Mouse (Mus musculus): ENCODE results near the gene Tbrg4. TPM values are rescaled to one million over a fixed set of nuclear protein-coding genes. Genes with fewer than 3 reads are reported as not detected.

Gene Tbrg4
- polyA plus RNA-seq, 1 experiment from 2014 or later = 41.6 TPM

DNA sequence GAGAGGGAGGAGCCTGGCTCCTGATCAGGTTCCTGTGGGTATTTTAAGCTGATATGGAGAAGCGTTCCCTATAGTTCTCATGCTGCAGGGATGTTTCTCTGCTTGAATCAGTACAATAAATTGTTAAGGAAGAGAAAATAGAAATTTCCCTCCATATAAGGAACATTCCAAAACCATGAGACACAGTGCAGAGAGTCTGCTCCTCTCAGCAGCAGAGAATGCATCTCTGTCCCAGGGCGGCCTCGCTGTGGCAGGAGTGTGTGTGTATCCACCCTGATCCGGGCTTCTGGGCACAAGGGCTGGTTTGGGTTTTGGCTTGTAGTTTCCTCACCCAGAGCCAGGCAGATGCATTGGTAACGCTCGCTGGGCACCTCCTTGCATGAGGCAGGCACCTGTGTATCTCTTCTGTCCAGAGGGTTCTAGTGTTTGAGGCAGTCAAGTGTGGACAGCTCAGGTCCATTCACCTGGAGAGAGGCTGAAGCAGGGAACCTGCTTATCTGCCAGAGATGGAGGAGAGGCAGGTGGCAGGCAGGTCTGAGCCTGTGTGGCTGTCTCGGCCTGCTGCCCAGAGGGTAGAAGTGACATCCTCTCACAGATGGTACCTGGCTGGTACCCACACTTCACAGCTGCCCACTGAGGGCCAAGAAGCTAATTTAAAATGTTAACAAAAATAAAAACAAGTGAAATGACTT lies 38.5 kb downstream of the Tbrg4 start:
- Histone ChIP-seq H3K36me3 (peaks cover 30% of the 10 kb centered on the region), H3K9me3 (no peaks in the 10 kb centered on the region), H3K27ac (no peak overlapping the region), H3K27me3 (replicated peaks) (no peaks in the 10 kb centered on the region), H3K4me3 (replicated peaks) (no peak overlapping the region), H3K9ac (no peak overlapping the region), H3K4me1 (no peaks in the 10 kb centered on the region), H3K4me2 (no peak overlapping the region)
- ATAC-seq (ENCODE audit: insufficient read depth, low FRiP score, low read depth) = no peak
- 88% methylated on average over 7 of the region's 7 CpGs for WGBS

DNA sequence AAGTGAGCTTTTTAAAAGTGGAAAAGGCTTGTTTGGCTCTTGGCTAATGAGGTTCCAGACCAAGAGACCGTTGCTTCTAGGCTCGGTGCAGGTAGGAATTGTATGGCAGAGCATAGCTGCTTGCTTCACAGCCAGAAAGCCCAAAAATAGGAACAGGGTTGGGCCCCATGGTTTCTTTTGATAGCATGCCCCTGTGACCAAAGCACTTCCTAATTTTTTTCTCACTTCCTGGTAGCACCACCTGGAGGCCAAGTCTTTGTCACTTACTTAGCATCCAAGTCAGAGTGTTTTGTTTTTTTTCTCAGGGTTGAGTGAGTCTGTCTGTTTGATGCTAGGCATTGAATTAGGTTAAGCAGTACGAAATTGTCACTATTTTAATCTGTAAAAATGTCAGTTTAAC lies 39.2 kb downstream of the Tbrg4 start:
- no peak for ATAC-seq (ENCODE audit: insufficient read depth, low FRiP score, low read depth)
- Histone ChIP-seq H3K27me3 (replicated peaks) (no peaks in the 10 kb centered on the region), H3K4me2 (no peak overlapping the region), H3K9me3 (no peaks in the 10 kb centered on the region), H3K27ac (no peak overlapping the region), H3K4me3 (replicated peaks) (no peak overlapping the region), H3K36me3 (peaks cover 30% of the 10 kb centered on the region), H3K9ac (no peak overlapping the region), H3K4me1 (no peaks in the 10 kb centered on the region)
- 78% methylated on average over 3 of the region's 3 CpGs for WGBS

DNA sequence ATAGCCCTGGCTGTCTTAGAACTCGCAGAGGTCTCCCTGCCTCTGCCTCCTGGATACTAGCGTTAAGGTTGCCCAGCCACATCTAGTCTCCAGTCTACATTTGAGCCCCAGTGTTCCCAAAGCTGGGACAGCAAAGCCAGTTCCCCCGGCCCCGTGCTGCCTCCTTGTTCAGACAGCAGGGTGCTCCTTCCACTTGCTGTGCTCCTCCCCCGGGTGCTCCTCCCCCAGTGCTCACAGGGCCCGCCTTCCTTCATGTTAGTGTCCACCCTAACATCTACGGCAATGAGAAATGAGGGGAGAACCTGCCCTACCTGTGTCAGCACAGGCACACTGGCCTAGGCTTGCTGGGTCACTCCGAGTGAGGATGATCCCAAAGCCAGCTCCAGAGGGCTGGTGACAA lies 40.1 kb downstream of the Tbrg4 start:
- Histone ChIP-seq H3K9me3 (no peaks in the 10 kb centered on the region), H3K27me3 (replicated peaks) (no peaks in the 10 kb centered on the region), H3K4me3 (replicated peaks) (no peak overlapping the region), H3K4me2 (no peak overlapping the region), H3K36me3 (peaks cover 22% of the 10 kb centered on the region), H3K9ac (no peak overlapping the region), H3K4me1 (no peaks in the 10 kb centered on the region), H3K27ac (no peak overlapping the region)
- WGBS = 88% methylated on average over 8 of the region's 8 CpGs
- ATAC-seq (ENCODE audit: insufficient read depth, low FRiP score, low read depth) = no peak

DNA sequence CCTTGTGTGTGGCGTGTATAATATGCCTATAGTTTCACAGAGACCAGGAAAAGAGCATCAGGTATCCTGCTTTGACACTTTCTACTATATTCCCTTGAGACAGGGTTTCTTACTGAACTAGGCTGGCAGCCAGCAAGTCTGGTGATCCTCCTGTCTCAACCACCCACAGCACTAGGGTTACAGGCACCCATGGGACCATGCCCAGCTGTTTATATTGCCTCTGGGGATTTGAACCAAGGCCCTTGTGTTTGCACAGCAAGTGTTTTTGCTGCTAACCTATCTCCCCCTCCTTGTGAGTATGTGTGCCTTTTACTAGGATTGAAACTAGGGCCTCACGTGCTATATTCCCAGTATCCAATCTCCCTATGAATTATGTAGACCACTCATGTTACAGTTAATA lies 44.3 kb downstream of the Tbrg4 start:
- Histone ChIP-seq H3K27ac (no peak overlapping the region), H3K27me3 (replicated peaks) (no peaks in the 10 kb centered on the region), H3K9ac (no peak overlapping the region), H3K4me2 (no peak overlapping the region), H3K36me3 (peaks cover 5% of the 10 kb centered on the region; the same call in 1 of the 2 replicates), H3K9me3 (no peaks in the 10 kb centered on the region), H3K4me1 (no peaks in the 10 kb centered on the region), H3K4me3 (replicated peaks) (no peak overlapping the region)
- WGBS = 89% methylated on average over 2 of the region's 2 CpGs
- no peak for ATAC-seq (ENCODE audit: insufficient read depth, low FRiP score, low read depth)

DNA sequence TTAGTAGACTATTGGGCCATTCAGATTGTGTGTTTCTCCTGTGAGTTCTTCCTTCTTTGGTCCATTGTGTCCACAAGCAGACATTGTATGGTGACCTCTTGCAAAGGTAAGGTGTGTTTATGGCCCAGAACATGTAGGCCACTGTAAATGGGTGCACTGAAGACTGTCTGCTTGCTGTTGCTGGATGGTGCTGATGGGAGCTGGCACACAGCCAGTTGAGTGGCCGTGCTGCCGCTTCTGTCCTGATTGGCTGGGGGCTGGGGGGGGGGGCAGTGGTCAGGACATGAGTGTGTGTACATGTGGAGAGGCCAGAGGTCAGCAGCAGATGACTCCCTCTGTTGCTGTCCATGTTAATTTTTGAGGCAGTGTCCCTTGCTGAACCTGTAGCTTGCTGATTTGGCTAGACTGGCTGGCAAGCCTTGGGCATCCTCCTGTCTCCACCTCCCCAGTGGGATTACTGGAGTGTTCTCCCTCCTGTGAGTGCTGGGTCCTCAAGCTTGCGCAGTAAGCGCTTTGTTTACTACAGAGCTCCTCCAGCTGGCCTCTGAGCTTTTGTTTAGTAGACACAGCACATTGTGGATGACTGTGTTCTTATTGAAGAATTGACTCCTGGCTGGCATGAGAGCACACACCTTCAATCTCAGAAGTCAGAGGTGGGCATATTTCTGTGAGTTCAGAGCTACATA lies 45.7 kb downstream of the Tbrg4 start:
- Histone ChIP-seq H3K27ac (no peak overlapping the region), H3K4me2 (no peak overlapping the region), H3K9me3 (no peaks in the 10 kb centered on the region), H3K4me1 (no peaks in the 10 kb centered on the region), H3K9ac (no peak overlapping the region), H3K36me3 (peaks cover 13% of the 10 kb centered on the region), H3K4me3 (replicated peaks) (no peak overlapping the region), H3K27me3 (replicated peaks) (no peaks in the 10 kb centered on the region)
- no peak for ATAC-seq (ENCODE audit: insufficient read depth, low FRiP score, low read depth)
- 67% methylated on average over 4 of the region's 4 CpGs for WGBS

DNA sequence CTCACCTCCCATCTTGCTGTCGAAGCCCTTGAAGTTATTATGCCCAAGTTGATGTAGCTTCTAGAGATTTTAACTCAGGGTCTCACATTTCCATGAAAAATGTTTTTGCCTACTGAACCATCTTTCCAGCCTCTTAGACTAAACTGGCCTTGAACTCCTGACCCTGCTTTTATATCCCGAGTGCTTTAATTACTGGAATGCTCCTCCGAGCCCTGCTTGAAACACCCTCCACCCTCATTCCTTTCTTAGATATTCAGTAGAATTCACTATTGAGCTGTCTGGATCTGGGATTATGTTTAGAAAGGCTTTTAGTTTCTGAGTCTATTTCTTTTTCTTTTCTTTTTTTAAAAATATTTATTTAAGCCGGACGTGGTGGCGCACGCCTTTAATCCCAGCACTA lies 46.5 kb downstream of the Tbrg4 start:
- Histone ChIP-seq H3K9ac (no peak overlapping the region), H3K4me3 (replicated peaks) (no peak overlapping the region), H3K36me3 (peaks cover 9% of the 10 kb centered on the region), H3K27me3 (replicated peaks) (no peaks in the 10 kb centered on the region), H3K9me3 (no peaks in the 10 kb centered on the region), H3K4me2 (no peak overlapping the region), H3K4me1 (no peaks in the 10 kb centered on the region), H3K27ac (no peak overlapping the region)
- 82% methylated on average over 7 of the region's 7 CpGs for WGBS
- ATAC-seq (ENCODE audit: insufficient read depth, low FRiP score, low read depth) = no peak

DNA sequence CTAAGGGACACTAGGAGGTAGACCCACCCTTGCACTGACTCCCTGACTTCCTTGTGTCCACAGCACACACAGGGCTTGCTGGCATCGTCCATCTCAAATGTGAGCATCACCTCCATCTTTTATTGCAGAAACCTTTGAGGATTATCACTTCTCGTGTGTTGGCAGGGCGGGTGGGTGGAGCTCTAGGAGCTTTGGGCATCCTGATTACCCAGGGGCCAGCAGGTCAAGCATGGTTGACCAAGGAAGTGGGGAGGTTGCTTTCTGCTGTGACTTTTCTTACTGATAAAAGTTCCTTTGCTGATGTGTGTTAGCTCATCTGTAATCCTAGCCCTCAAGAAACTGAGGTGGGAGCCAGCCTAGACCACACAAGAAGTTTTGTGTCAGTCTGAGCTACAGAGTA lies 49.7 kb downstream of the Tbrg4 start:
- H3K9me3 ChIP-seq = no peaks in the 10 kb centered on the region
- 85% methylated on average over 3 of the region's 3 CpGs for WGBS
- no peak overlapping the region for H3K27ac ChIP-seq
- H3K27me3 ChIP-seq (replicated peaks) = no peaks in the 10 kb centered on the region
- H3K4me2 ChIP-seq = no peak overlapping the region
- H3K4me3 ChIP-seq (replicated peaks) = no peak overlapping the region
- H3K36me3 ChIP-seq = peaks cover 19% of the 10 kb centered on the region
- no peak for ATAC-seq (ENCODE audit: insufficient read depth, low FRiP score, low read depth)
- H3K4me1 ChIP-seq = no peaks in the 10 kb centered on the region
- H3K9ac ChIP-seq = no peak overlapping the region

DNA sequence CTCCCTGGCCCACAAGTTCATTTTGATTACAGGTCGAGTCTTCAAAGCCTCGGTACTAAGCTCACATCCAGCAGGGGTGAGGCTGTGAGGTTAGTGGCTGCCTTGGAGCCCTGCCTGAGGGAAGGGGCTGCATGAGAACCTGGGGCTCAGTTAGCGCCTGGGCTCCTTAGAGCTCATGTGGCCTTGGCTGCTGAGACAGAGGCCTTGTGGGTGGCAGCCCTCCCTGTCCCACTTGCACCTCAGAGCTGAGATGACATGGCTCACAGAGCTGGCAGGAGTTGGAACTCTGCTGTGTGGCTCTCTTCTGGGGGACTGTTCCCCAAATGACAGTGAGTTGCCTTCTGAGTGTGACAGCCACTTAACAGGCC lies 56.5 kb downstream of the Tbrg4 start:
- 0 out of 2 replicates have a peak overlapping the region, but pooled peaks have one; percentile 67 for H3K27ac ChIP-seq
- no peaks in the 10 kb centered on the region for H3K27me3 ChIP-seq (replicated peaks)
- no peak for ATAC-seq (ENCODE audit: insufficient read depth, low FRiP score, low read depth)
- no peak overlapping the region for H3K4me2 ChIP-seq
- no peaks in the 10 kb centered on the region for H3K4me1 ChIP-seq
- WGBS = 51% methylated on average over 3 of the region's 3 CpGs
- peaks cover 10% of the 10 kb centered on the region; the same call in 1 of the 2 replicates for H3K36me3 ChIP-seq
- no peak overlapping the region for H3K4me3 ChIP-seq (replicated peaks)
- H3K9ac ChIP-seq = no peak overlapping the region
- no peaks in the 10 kb centered on the region for H3K9me3 ChIP-seq

DNA sequence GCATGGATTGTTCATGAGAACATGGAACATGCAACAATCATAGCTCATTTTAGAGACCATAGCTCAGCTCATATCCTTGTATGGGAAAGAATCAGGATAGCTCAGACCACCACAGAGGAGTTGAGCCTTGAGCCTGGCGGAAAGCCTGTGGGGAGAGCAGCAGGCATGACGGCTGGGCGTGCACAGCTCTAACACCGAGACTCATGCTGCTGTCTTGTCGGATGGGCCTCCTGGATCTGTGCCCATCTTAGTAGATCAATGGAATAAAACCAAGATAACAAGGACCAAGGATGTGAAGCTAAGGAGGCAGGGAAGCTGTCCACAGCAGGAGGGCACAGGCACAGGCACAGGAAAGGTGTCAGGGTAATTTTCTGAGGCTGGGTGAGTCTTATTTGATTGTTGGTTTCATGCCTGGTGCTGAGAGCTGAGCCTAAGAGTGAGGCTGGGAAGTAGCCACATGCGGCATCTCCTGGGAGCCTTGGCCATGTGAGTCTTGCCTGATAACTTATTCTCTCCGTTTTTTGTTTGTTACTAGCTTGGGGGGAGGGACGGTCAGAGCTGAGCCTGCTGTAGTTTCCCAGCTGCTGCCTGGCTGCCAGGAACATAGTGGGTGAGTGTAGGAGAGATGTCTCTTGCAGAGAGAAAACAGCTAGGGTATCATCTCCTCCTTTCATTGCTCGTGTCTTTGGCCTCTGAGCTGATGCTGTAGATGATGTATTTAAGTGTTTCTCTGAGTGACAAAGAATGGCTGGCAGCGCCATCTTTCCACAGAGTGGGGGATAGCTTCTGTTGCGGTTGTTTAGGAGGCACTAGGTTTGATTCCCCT lies 57.1 kb downstream of the Tbrg4 start:
- Histone ChIP-seq H3K27me3 (replicated peaks) (no peaks in the 10 kb centered on the region), H3K9me3 (no peaks in the 10 kb centered on the region), H3K9ac (no peak overlapping the region), H3K36me3 (peaks cover 10% of the 10 kb centered on the region; the same call in 1 of the 2 replicates), H3K27ac (peak overlapping the region; percentile 67; the same call in 1 of the 2 replicates), H3K4me2 (no peak overlapping the region), H3K4me3 (replicated peaks) (no peak overlapping the region), H3K4me1 (no peaks in the 10 kb centered on the region)
- 56% methylated on average over 11 of the region's 11 CpGs for WGBS
- peak; percentile 14; the same call in 1 of the 2 replicates for ATAC-seq (ENCODE audit: insufficient read depth, low FRiP score, low read depth)

DNA sequence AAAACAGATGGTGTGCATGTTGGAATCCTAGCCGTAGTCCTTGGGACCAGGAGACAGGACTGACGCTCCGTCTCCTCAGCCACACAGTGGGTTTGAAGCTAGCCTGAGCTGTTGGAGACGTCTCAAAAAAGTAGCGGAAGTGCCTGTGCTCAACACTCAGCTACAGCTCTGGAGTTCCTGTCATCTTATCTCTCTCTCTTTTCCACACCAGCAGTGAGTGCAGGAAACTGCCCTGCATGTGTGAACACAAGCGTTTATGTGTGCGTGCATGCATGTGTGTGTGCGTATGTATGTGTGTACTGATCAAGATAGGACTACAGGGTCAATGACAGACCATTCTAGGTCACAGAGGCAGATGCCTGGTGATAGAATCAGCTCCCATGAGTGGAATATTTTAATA lies 57.9 kb downstream of the Tbrg4 start:
- Histone ChIP-seq H3K4me3 (replicated peaks) (no peak overlapping the region), H3K36me3 (peaks cover 3% of the 10 kb centered on the region; the same call in 1 of the 2 replicates), H3K27ac (no peak overlapping the region), H3K4me2 (no peak overlapping the region), H3K9me3 (no peaks in the 10 kb centered on the region), H3K27me3 (replicated peaks) (no peaks in the 10 kb centered on the region), H3K4me1 (no peaks in the 10 kb centered on the region), H3K9ac (no peak overlapping the region)
- ATAC-seq (ENCODE audit: insufficient read depth, low FRiP score, low read depth) = no peak
- WGBS = 82% methylated on average over 8 of the region's 8 CpGs

DNA sequence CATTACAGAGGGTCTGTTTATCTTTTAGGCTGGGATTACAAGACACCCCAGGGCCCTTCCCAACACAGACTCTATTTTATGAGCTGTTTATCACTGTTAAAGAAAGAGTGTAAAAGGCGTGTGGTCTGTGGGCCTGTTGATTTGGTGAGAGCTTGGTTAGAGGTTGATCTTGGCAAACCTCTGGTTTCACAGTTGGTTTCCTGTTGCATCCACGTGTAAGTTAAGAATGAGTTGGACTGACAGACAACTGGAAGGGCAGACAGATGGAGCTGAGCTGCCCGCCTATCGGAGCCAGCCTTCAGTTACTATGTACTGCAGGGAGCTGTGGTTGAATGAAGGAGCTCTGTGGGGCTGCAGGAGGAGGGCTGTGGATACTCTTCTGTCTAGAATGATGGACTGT lies 59.4 kb downstream of the Tbrg4 start:
- no peaks in the 10 kb centered on the region for H3K27me3 ChIP-seq (replicated peaks)
- no peak overlapping the region for H3K4me2 ChIP-seq
- no peaks in the 10 kb centered on the region; the same call in 1 of the 2 replicates for H3K4me1 ChIP-seq
- no peak overlapping the region for H3K4me3 ChIP-seq (replicated peaks)
- no peak for ATAC-seq (ENCODE audit: insufficient read depth, low FRiP score, low read depth)
- H3K9me3 ChIP-seq = no peaks in the 10 kb centered on the region
- H3K27ac ChIP-seq = no peak overlapping the region
- no peaks in the 10 kb centered on the region; the same call in 1 of the 2 replicates for H3K36me3 ChIP-seq
- 78% methylated on average over 4 of the region's 4 CpGs for WGBS
- no peak overlapping the region for H3K9ac ChIP-seq

Data from stomach, embryonic 15.5 days (tissue).